Mouse (Mus musculus): ENCODE data around the gene Etnk2. TPM values are rescaled to one million over a fixed set of nuclear protein-coding genes. Genes with fewer than 3 reads are reported as not detected.
A peak's percentile ranks its signal among the peaks of the same experiment; 100 is the strongest.

The Etnk2 gene
- polyA plus RNA-seq (2012; rRNA removed), result 0.59 and 0.93 TPM in 2 replicates

GRCm38 (mm10) chr1:133363276-133364021 lies at the start of gene Etnk2:
Etnk2 (plus strand) TSS chr1:133363572.
- H3K4me1 ChIP-seq (ENCODE audit: control insufficient read depth, insufficient read depth, low read length), result no peaks in the 10 kb centered on the region
- TF ChIP-seq CTCF (IDR thresholded peaks at IDR 0.05; ENCODE audit: insufficient read depth, low read length), result no peak
- TF ChIP-seq POLR2A (IDR thresholded peaks at IDR 0.05; ENCODE audit: borderline replicate concordance, extremely low read depth, low read depth, low read length), result no peak
- WGBS, result under 1% methylated on average over 52 of the region's 52 CpGs
- DNase-seq, result peak; percentile 68
- peak within 1 kb of the TSS; percentile 45 for H3K4me3 ChIP-seq (replicated peaks; ENCODE audit: extremely low read depth, low read depth, low read length)

GRCm38 (mm10) chr1:133314364-133314763 lies 49.0 kb upstream of the Etnk2 start:
- DNase-seq, result peak; percentile 65
- WGBS, result 32% methylated on average over 8 of the region's 8 CpGs

GRCm38 (mm10) chr1:133315775-133316174 lies 47.6 kb upstream of the Etnk2 start:
- TF ChIP-seq POLR2A (IDR thresholded peaks at IDR 0.05; ENCODE audit: borderline replicate concordance, extremely low read depth, low read depth, low read length), result no peak
- no peak for TF ChIP-seq CTCF (IDR thresholded peaks at IDR 0.05; ENCODE audit: insufficient read depth, low read length)
- Histone ChIP-seq H3K4me1 (ENCODE audit: control insufficient read depth, insufficient read depth, low read length) (peaks cover 3% of the 10 kb centered on the region; the same call in 1 of the 2 replicates), H3K4me3 (replicated peaks; ENCODE audit: extremely low read depth, low read depth, low read length) (no peak overlapping the region)
- WGBS, result 62% methylated on average over 6 of the region's 6 CpGs
- DNase-seq, result no peak

More at GRCm38 (mm10) chr1:133314364-133314763, 49.0 kb upstream of the Etnk2 start:
- TF ChIP-seq CTCF (IDR thresholded peaks at IDR 0.05; ENCODE audit: insufficient read depth, low read length) (peak; percentile 95), POLR2A (IDR thresholded peaks at IDR 0.05; ENCODE audit: borderline replicate concordance, extremely low read depth, low read depth, low read length) (no peak)
- peaks cover 3% of the 10 kb centered on the region; the same call in 1 of the 2 replicates for H3K4me1 ChIP-seq (ENCODE audit: control insufficient read depth, insufficient read depth, low read length)
- H3K4me3 ChIP-seq (replicated peaks; ENCODE audit: extremely low read depth, low read depth, low read length), result no peak overlapping the region

GRCm38 (mm10) chr1:133316577-133316976 lies 46.8 kb upstream of the Etnk2 start:
- DNase-seq, result no peak
- Histone ChIP-seq H3K4me3 (replicated peaks; ENCODE audit: extremely low read depth, low read depth, low read length) (no peak overlapping the region), H3K4me1 (ENCODE audit: control insufficient read depth, insufficient read depth, low read length) (peaks cover 3% of the 10 kb centered on the region; the same call in 1 of the 2 replicates)
- WGBS, result 74% methylated on average over 4 of the region's 4 CpGs
- TF ChIP-seq CTCF (IDR thresholded peaks at IDR 0.05; ENCODE audit: insufficient read depth, low read length) (no peak), POLR2A (IDR thresholded peaks at IDR 0.05; ENCODE audit: borderline replicate concordance, extremely low read depth, low read depth, low read length) (no peak)

- 74% methylated on average over 1 of the region's 1 CpGs for WGBS
- no peak for DNase-seq
- no peak overlapping the region for H3K4me3 ChIP-seq (replicated peaks; ENCODE audit: extremely low read depth, low read depth, low read length)
- TF ChIP-seq CTCF (IDR thresholded peaks at IDR 0.05; ENCODE audit: insufficient read depth, low read length), result peak; percentile 23; the same call in 1 of the 2 replicates
- TF ChIP-seq POLR2A (IDR thresholded peaks at IDR 0.05; ENCODE audit: borderline replicate concordance, extremely low read depth, low read depth, low read length), result no peak
- peaks cover under 1% of the 10 kb centered on the region; the same call in 1 of the 2 replicates for H3K4me1 ChIP-seq (ENCODE audit: control insufficient read depth, insufficient read depth, low read length)
These were observed 46.2 kb upstream of the Etnk2 start for GRCm38 (mm10) chr1:133317149-133317548.

- Histone ChIP-seq H3K4me3 (replicated peaks; ENCODE audit: extremely low read depth, low read depth, low read length) (no peak within 1 kb of the TSS), H3K4me1 (ENCODE audit: control insufficient read depth, insufficient read depth, low read length) (no peaks in the 10 kb centered on the region)
- TF ChIP-seq POLR2A (IDR thresholded peaks at IDR 0.05; ENCODE audit: borderline replicate concordance, extremely low read depth, low read depth, low read length) (no peak), CTCF (IDR thresholded peaks at IDR 0.05; ENCODE audit: insufficient read depth, low read length) (no peak)
- 63% methylated on average over 13 of the region's 13 CpGs for WGBS
- DNase-seq, result peak; percentile 32
These were observed 42.0 kb upstream of the Etnk2 start, which contains the start of gene Kiss1 for GRCm38 (mm10) chr1:133321267-133321925. Kiss1 (plus strand) TSS chr1:133321875.

- H3K4me3 ChIP-seq (replicated peaks; ENCODE audit: extremely low read depth, low read depth, low read length), result no peak overlapping the region
- no peak for DNase-seq
- TF ChIP-seq CTCF (IDR thresholded peaks at IDR 0.05; ENCODE audit: insufficient read depth, low read length) (no peak), POLR2A (IDR thresholded peaks at IDR 0.05; ENCODE audit: borderline replicate concordance, extremely low read depth, low read depth, low read length) (no peak)
- 40% methylated on average over 5 of the region's 5 CpGs for WGBS
- no peaks in the 10 kb centered on the region for H3K4me1 ChIP-seq (ENCODE audit: control insufficient read depth, insufficient read depth, low read length)
These were observed 40.0 kb upstream of the Etnk2 start for GRCm38 (mm10) chr1:133323333-133323732.

- 76% methylated on average over 8 of the region's 8 CpGs for WGBS
- Histone ChIP-seq H3K4me1 (ENCODE audit: control insufficient read depth, insufficient read depth, low read length) (peaks cover 8% of the 10 kb centered on the region), H3K4me3 (replicated peaks; ENCODE audit: extremely low read depth, low read depth, low read length) (no peak overlapping the region)
- TF ChIP-seq CTCF (IDR thresholded peaks at IDR 0.05; ENCODE audit: insufficient read depth, low read length), result no peak
- TF ChIP-seq POLR2A (IDR thresholded peaks at IDR 0.05; ENCODE audit: borderline replicate concordance, extremely low read depth, low read depth, low read length), result no peak
- DNase-seq, result no peak
These were observed 37.4 kb upstream of the Etnk2 start for GRCm38 (mm10) chr1:133325951-133326350.

- H3K4me1 ChIP-seq (ENCODE audit: control insufficient read depth, insufficient read depth, low read length), result peaks cover 8% of the 10 kb centered on the region
- TF ChIP-seq POLR2A (IDR thresholded peaks at IDR 0.05; ENCODE audit: borderline replicate concordance, extremely low read depth, low read depth, low read length) (no peak), CTCF (IDR thresholded peaks at IDR 0.05; ENCODE audit: insufficient read depth, low read length) (no peak)
- 71% methylated on average over 5 of the region's 5 CpGs for WGBS
- no peak for DNase-seq
- no peak overlapping the region for H3K4me3 ChIP-seq (replicated peaks; ENCODE audit: extremely low read depth, low read depth, low read length)
These were observed 36.3 kb upstream of the Etnk2 start for GRCm38 (mm10) chr1:133327094-133327493.

All from lung, adult 2 months (tissue).